Mouse (Mus musculus) large intestine, adult 2 months (tissue): ENCODE data around the gene Pheta1. TPM values are rescaled to one million over a fixed set of nuclear protein-coding genes. Genes with fewer than 3 reads are reported as not detected.
"Not testable (repeated sequence)": the region's sequence is repeated elsewhere in the genome, so short reads cannot be mapped to it uniquely, and the experiment has no call there.

ENCODE experiments used
- DNase-seq: peaks from one replicate; pipeline ENCODE4 v3.0.0-alpha.2; 2012; ENCODE audit warnings: low read depth, low spot score
- WGBS: fragments of 180-500 bp; shearing (Covaris S2); methylation state at CpG from one replicate; pipeline ENCODE4 v1.1.7; 2018; 5-methylcytosine and 5-hydroxymethylcytosine counted together
- polyA plus RNA-seq: library from polyadenylated mRNA; depleted of rRNA; stranded (reverse); fragments of >200 nt; gene quantifications from 2 replicates; pipeline ENCODE4 v1.2.3, GENCODE M21; 2012

The Pheta1 gene
- polyA plus RNA-seq, 1 experiment: 67.6 TPM

- whole genome bisulfite sequencing: 2% methylated on average over 46 of the region's 46 CpGs
- DNase-seq: no peak
These were observed 10.2 kb upstream of the Pheta1 start for GRCm38 (mm10) chr5:121838341-121839127.

GRCm38 (mm10) chr5:121839128-121839473 lies 9.7 kb upstream of the Pheta1 start:
- WGBS: 17% methylated on average over 7 of the region's 7 CpGs

GRCm38 (mm10) chr5:121841516-121841915 lies 7.3 kb upstream of the Pheta1 start:
- no peak for DNase-seq
- WGBS: 85% methylated on average over 9 of the region's 9 CpGs

More at GRCm38 (mm10) chr5:121839128-121839473, 9.7 kb upstream of the Pheta1 start:
- no peak for DNase-seq

- DNase-seq: no peak
- 48% methylated on average over 10 of the region's 10 CpGs for WGBS
These were observed 6.8 kb upstream of the Pheta1 start for GRCm38 (mm10) chr5:121841973-121842372.

GRCm38 (mm10) chr5:121842665-121843118 lies 6.1 kb upstream of the Pheta1 start:
- under 1% methylated on average over 33 of the region's 33 CpGs for WGBS
- no peak for DNase-seq

GRCm38 (mm10) chr5:121843138-121843905 lies 5.5 kb upstream of the Pheta1 start:
- WGBS: 15% methylated on average over 17 of the region's 17 CpGs
- DNase-seq: no peak

- 26% methylated on average over 4 of the region's 4 CpGs for WGBS
- DNase-seq: no peak
These were observed 3.4 kb upstream of the Pheta1 start for GRCm38 (mm10) chr5:121845361-121845760.

GRCm38 (mm10) chr5:121846322-121846721 lies 2.5 kb upstream of the Pheta1 start:
- WGBS: 66% methylated on average over 11 of the region's 11 CpGs
- DNase-seq: no peak

- DNase-seq: not testable (repeated sequence)
- 86% methylated on average over 3 of the region's 3 CpGs for WGBS
These were observed 1.5 kb upstream of the Pheta1 start for GRCm38 (mm10) chr5:121847269-121847668.

GRCm38 (mm10) chr5:121848035-121848519 lies 707 bp upstream of the Pheta1 start:
- WGBS: 1% methylated on average over 17 of the region's 17 CpGs
- no peak for DNase-seq

GRCm38 (mm10) chr5:121849478-121850349 lies 930 bp downstream of the Pheta1 start:
- no peak for DNase-seq
- 16% methylated on average over 20 of the region's 20 CpGs for whole genome bisulfite sequencing

- 35% methylated on average over 9 of the region's 9 CpGs for WGBS
- DNase-seq: no peak
These were observed 4.7 kb downstream of the Pheta1 start for GRCm38 (mm10) chr5:121853368-121854051.

GRCm38 (mm10) chr5:121854768-121855167 lies 6.0 kb downstream of the Pheta1 start:
- WGBS: 59% methylated on average over 10 of the region's 10 CpGs
- no peak for DNase-seq

GRCm38 (mm10) chr5:121856740-121857139 lies 8.0 kb downstream of the Pheta1 start:
- no peak for DNase-seq
- WGBS: 73% methylated on average over 11 of the region's 11 CpGs

- WGBS: 31% methylated on average over 12 of the region's 12 CpGs
- DNase-seq: no peak
These were observed 9.6 kb downstream of the Pheta1 start for GRCm38 (mm10) chr5:121858427-121858826.

GRCm38 (mm10) chr5:121861964-121862363 lies 13.2 kb downstream of the Pheta1 start:
- WGBS: 21% methylated on average over 5 of the region's 5 CpGs
- no peak for DNase-seq

GRCm38 (mm10) chr5:121864330-121864729 lies 15.5 kb downstream of the Pheta1 start:
- WGBS: 21% methylated on average over 10 of the region's 11 CpGs
- DNase-seq: no peak

- WGBS: 51% methylated on average over 5 of the region's 5 CpGs
These were observed 19.2 kb downstream of the Pheta1 start for GRCm38 (mm10) chr5:121867963-121868362.

GRCm38 (mm10) chr5:121870832-121871231 lies 22.0 kb downstream of the Pheta1 start:
- WGBS: 61% methylated on average over 6 of the region's 6 CpGs
- no peak for DNase-seq

More at GRCm38 (mm10) chr5:121867963-121868362, 19.2 kb downstream of the Pheta1 start:
- no peak for DNase-seq
